Mouse (Mus musculus) thymus, postnatal 25 days (tissue): Measurements from ENCODE around the gene Hk1.

Source experiments
- DNase-seq: peaks from one replicate; pipeline ENCODE4 v3.0.0; 2022

Hk1 gene

DNA sequence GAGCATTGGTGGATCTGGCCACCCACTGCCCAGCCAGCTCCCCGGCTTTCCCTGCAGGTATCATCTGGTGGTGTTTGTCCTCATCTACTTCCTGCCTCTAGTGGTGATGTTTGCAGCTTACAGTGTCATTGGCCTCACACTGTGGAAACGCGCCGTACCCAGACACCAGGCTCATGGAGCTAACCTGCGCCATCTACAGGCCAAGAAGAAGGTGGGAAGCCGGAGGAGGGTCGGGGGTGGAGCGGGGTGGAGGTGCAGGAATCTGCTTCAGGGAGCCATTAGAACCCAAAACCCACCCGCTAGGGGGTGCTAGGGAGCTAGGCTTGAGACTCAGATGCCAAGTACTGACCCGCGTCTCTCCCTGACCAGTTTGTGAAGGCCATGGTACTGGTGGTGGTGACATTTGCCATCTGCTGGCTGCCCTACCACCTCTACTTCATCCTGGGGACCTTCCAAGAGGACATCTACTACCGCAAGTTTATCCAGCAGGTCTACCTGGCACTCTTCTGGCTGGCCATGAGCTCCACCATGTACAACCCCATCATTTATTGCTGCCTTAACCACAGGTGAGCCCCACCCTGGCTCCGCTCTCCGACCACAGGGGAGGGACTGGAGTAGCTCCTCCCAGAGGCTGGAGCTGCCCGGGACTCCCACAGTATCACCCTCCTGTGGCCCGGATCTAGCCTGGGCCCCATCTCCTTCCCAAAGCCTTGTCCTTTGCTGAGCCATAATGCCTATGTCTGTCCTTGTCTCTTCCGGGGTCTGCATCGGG, 118.4 kb downstream of the Hk1 start:
- DNase-seq: peak; percentile 80

DNA sequence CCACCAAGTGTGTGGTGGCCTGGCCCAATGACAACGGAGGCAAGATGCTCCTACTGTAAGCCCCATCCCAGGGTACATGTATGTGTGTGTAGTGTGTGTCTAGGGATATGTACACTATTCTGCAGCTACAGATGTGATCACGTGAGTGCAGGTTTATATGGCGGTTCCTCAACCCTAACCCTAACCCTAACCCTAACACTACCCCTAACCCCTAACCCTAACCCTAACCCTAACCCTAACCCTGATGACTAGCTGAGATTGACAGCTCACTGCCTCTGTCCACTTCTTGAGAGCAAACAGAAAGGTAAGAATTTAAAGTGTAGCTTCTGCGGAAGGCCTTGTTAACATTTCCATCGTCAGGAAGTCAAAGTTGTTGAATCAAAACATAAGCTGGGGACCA, 121.4 kb downstream of the Hk1 start:
- no peak for DNase-seq

DNA sequence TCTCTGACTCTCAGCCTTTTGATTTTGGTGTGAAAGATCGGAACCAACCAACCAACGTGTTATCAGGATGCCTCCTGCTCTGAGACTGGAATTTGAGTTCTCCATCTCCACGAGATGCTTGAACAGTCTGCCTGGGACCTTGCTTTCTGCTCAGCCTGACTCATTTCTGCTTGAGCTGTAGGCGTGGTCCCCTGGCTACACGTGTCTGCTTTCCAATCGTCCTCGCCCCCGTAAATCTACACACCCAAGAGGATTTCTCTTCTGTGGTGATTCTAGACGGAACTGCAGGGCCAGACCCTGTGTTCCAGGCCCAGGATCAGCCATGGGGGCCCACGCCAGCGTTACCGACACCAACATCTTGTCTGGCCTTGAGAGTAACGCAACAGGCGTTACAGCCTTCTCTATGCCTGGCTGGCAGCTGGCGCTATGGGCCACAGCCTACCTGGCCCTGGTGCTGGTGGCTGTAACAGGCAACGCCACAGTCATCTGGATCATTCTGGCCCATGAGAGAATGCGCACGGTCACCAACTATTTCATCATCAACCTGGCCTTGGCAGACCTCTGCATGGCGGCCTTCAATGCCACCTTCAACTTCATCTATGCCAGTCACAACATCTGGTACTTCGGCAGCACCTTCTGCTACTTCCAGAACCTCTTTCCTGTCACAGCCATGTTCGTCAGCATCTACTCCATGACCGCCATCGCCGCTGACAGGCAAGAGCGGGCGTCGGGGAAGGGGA, 127.0 kb downstream of the Hk1 start:
- DNase-seq: no peak

DNA sequence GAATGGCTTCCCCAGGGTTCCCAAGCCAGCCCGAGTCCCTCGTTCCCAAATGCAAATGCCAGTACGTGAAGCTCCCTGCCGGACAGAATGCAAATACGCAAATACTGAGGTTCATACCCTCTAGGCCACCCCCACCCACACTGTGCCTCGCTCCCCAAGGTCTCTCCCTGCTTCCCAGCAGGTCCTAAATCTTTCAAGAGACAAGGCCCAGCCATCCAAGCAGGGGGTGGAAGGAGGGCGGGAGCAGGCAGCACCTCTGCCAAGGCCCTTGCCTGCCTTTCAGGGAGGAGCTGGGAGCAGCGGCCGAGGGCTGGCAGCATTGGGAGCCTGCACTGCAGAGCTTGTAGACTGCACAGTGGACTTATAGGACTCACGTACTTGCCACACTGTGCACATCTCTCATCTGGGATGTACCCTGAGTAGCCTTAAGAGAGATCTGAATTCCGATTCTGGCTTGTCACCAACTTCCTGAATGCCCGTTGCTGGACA, 127.7 kb downstream of the Hk1 start, which contains the start of gene Tacr2:
Gene Tacr2, plus strand, starts transcription at position 439 of the 489 bp plus-strand sequence.
- no peak for DNase-seq

DNA sequence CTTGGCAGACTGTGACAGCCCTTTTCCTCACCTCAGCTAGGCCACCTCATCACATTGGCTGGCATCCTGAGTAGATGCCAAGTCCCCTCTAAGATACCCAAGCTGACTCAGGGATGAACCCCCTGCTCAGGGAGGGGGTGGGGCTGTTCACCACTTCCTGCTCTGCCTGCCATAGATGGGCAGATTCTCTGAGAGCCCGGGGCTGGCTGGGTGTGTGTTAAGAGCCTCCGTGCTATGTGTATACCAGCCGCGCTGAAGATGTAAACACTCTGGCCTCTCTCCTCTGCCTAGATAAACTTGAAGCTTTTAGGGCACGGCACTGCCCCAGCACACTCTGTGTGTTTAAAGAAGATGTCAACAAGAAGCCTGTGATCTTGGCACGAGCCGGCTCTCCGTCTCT, 131.9 kb downstream of the Hk1 start:
- DNase-seq: peak; percentile 71

DNA sequence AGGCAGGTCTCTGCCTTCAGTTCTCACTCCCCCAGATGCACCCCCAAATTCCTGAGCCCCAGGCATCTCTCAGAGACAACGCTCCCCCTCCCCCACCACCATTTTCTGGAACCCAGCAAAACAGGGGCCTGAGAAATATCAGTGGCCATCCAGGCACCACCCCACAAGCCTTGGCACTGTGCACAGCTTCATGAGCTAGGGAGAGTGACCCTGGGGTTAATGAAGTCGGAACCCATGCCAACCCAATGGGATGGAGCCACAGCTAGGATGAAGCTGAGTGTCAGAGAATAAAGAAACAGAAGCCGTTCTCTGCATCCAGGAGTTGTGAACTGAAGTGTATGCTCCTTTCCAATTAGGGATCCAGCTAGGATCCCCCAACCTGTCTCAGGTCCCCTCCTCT, 132.6 kb downstream of the Hk1 start:
- DNase-seq: no peak

DNA sequence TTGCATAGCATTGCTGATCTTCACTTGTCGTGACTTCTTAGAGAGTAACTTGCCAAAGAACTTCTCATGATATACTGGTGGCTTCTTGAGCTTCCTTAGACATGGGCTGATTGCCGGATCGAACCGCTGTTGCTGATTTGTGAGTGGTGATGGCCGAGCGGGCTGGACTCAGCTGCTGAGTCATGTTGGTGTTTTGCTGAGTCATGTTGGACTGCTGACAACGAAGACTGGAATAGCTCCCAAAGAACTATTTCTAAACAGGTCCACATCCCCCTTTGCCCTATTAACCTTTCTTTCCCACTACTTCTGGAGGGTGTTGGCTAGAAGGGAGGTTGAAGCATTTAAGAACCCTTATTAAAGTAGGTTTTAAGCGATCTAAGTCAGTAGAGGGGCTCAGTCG, 135.6 kb downstream of the Hk1 start:
- no peak for DNase-seq

DNA sequence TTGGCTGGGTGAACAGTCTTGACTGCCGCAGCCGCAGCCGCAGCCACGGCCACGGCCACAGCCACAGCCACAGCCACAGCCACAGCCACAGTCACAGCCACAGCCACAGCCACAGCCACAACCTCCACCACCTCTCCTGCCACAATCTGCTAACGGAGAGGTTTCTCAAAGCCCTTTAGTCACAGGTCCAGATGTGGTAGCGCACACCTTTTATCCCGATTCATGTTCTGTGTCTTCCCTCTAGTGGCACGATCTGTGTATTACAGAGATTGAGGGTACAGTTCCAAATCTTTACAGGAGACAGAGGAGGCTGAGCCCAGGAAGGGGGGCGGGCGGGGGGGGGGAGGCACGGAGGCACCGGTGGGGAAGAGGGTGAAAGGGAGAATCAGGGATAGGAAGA, 136.8 kb downstream of the Hk1 start:
- DNase-seq: peak; percentile 68

DNA sequence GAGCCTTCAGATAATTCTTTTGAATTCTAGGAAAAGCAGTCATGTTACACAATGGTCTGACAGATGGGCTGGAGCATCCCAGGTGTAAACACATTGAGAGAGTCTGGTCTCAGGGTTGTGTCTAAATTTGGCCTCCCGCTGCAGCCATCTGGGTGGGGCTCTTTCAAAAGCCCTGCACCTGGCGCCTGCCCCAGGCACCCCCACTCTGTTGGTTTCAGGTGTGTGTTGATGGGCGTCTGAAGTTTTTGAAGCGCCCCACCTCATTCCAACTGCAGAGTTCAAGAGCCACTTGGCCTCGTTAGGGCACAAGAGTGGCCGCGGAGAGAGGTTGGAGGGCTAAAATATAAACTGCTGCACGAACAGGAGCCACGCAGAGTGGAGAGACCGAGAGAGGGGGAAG, 137.3 kb downstream of the Hk1 start:
- DNase-seq: peak; percentile 21

DNA sequence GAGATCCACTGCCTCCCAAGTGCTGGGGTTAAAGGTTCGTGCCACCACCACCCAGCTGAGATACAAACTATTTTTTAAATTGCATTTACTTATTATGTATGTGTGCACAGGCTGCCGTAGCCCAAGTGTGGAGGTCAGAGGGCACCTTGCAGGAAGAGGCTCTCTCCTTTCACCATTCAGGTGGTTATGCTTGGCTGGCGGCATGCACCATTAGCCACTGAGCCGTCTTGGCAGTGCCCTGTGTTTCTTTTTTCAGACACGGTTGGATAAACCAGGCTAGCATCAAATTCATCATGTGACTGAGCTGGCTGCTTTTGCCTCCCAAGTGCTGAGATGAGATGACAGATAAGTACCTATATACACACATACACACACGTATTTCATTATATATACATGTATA, 140.4 kb downstream of the Hk1 start:
- DNase-seq: no peak

DNA sequence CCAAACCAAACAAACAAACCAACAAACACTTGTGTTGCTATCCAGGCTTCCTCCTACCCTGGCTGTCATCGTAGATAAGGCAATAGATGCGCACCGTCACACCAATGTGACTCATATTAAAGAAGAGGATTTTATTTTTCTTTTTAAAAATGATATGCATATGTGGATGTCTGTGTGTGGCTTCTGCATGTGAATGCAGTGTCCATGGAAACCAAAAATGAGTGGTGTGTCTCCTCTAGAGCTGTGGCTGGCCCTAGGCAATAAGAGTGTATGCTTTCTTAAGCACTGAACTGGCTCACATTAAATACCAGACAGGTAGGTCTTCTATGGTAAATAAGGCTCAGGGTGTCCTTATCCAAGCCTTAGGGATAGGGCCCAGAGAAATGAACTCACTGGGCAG, 141.0 kb downstream of the Hk1 start:
- DNase-seq: no peak

DNA sequence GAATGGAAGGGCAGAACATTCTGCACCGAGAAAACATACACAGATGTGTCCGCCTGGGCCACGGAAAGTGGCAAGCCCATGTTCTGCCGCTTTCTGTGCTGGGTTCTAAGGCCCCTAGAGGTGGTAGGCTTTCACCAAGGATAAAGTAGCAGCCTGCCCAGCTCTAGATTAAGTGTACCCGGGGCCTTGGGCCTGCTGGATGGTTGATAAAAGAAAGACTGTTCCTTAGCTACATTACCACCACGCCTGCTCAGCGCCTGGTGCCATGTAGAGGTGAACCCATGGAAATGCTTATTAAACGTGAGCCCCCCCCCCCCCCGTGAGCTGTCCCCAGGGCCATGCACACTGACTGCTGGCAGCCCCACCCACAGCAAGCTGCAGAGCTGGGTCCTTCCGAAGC, 142.5 kb downstream of the Hk1 start:
- no peak for DNase-seq

DNA sequence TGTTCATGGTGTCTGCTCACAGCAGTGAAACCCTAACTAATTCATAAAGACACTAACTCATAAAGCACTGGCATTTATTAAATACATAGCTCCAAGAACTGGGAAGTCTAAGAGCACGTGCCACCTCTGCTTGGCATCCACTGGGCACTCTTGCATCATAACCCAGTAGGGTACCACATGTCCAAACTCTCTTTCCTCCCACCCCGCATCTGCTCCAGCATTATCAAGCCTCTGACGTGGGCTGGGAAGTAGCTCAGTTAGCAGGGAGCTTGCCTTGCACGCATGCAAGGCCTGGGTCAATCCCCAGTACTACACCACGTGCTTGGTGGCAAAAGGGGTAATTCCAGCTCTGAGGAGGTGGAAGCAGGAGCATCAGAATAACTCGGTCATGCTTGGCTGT, 143.5 kb downstream of the Hk1 start:
- DNase-seq: no peak

DNA sequence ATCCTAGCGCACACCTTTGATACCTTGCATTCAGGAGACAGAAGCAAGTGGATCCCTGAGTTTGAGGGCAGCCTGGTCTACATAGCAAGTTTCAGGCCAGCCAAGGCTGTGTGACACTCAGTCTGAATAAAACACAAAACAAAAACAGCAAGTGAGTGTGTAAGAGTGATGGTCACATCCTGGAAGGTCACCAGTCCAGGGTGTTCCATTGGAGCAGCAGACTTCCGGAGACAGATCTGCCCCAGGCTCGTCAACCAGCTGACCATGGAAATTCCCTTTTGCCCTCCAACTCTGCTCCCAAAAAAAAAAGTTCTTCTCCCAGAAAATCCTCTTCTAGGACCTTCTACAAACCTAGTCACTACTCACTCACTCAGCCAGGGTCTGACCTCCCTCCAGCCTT, 147.9 kb downstream of the Hk1 start:
- no peak for DNase-seq

DNA sequence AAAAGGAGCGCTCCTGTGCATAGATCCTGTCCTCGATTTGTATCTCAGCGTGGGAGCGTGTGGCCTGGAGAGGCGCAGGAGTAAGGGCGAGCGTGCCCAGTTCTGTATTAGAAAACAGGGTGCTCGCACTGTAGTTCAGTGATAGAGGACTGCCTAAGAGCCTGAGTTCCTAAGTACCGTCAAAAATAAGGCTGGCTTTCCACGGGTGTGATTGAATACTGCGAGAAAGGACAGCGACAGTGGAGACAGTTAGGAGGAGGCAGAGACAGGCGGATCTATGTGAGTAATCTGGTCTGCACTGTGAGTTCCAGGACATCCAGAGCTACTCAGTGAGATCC, 148.3 kb downstream of the Hk1 start:
- DNase-seq: no peak

DNA sequence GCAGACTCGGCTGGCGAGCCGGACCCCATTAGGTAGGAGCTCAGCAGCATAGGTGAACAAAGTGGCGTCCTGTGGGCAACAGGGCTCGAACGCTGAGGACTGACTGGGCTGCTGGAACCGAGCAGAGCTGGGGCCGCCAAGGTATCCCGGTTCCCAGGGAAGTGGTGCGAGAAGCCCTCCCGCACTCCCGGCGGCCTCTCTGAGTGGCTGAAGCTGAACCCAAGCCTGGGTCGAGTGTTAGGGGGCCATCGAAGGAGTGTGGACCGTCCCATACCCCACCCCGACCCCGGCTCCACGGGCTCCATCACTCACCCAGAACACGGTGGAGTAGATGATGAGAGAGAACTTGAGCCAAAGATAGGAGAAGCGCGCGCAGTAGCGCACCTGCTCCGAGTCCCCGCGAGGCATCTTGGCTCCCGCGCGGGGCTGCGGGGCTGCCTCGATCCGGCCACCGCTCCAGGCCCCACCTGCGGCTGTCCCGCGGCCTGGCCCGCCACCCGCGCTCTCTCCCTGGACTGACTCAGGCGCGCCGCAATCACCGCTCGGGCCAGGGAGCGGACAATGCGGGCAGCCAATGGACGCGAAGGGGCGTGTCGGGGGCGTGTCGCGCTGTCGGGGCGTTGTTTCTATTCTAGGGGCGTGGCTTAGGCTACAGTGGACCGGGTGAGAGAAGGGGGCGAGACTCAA, 148.9 kb downstream of the Hk1 start, which contains the start of gene Tspan15:
Gene Tspan15, minus strand, starts transcription at position 544 of the 687 bp plus-strand sequence.
- peak; percentile 78 for DNase-seq

DNA sequence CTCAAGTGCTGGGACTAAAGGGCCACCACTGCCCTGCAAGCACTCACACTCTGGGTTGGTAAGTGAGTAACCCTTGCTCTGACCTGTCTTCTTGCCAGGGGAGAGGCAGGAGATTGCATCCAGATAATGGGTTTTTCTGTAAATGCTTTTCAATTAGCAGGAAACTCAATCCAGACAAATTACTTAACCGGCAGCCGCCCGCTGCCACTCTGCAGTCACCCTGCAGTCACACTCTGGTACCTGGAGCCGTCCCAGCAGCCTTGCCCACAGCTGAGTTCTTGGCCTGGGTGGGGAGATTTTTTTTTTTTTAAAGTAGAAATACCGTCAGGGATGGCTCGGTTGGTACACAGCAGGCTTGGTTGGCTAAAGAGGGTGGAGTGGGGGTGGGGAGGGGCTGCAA, 151.6 kb downstream of the Hk1 start:
- no peak for DNase-seq

DNA sequence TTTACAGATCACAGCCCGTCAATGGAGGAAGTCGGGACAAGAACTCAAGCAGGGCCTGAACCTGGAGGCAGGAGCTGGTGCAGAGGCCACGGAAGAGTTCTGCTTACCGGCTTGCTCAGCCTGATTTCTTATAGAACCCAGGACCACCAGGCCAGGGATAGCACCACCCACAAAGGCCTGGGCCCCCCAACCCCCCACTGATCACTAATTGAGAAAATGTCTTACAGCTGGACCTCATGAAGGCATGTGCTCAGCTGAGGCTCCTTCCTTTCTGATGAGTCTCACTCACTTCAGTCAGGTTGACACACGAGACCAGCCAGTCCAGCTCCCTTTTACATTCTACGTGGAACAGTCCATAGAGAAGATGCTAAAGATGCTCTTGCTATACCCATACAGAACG, 153.9 kb downstream of the Hk1 start:
- no peak for DNase-seq

DNA sequence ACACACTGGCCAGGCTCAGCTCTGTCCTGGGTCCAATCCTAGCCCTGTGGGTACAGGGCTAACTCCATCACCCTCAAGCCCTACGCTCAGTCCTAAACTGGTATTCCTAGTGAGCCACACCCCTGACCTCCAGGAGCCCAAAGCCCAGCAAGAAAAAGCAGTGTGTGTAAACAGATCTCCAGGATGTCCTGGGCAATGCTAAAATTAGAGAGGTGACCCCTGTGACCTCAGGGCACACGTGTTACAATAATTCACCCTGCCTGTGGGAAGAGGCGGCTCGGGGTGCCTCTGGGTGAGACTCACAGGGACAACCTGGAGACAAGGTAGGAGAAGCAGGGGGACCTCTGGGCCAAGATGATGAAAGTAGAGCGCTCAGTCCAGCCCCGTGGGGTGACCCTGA, 155.5 kb downstream of the Hk1 start:
- no peak for DNase-seq

DNA sequence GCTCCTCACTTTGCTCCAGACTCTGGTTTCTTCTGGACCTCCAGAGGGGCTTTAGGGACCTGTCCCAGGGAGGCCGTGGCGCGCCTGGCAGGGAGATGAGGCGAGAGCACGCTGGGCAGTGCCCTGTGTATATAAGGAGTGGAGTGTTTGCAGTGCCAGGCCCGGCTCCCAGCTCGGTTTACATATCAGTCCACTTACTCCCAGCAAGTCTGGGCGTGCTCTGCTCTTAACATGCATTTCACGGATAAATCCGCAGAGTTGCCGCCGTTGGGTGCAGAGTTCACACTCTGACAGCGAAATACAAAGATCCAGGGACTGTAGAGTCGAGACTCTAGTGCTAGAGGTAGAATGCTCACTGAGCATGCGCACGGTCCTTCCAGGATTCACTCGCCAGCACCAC, 156.9 kb downstream of the Hk1 start:
- no peak for DNase-seq

DNA sequence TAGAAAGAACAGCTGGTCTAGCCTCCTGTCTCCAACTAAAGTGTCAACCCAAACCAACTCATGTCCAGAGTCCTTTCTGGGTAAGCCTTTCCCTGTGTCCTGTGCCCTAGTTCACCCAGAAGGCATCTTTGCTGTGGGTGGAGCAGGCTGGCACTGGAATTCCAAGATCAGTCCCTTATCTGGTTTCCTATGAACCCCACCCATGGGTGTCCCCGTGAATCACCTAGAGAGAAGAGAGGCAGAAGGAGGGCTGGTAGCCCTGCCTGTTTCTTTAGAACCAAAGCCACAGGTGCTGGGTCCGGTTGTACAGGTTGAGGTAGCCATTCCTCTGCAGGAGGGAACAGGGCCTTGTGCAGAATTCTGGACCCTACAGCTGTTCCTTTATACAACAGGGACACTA, 158.1 kb downstream of the Hk1 start:
- no peak for DNase-seq

DNA sequence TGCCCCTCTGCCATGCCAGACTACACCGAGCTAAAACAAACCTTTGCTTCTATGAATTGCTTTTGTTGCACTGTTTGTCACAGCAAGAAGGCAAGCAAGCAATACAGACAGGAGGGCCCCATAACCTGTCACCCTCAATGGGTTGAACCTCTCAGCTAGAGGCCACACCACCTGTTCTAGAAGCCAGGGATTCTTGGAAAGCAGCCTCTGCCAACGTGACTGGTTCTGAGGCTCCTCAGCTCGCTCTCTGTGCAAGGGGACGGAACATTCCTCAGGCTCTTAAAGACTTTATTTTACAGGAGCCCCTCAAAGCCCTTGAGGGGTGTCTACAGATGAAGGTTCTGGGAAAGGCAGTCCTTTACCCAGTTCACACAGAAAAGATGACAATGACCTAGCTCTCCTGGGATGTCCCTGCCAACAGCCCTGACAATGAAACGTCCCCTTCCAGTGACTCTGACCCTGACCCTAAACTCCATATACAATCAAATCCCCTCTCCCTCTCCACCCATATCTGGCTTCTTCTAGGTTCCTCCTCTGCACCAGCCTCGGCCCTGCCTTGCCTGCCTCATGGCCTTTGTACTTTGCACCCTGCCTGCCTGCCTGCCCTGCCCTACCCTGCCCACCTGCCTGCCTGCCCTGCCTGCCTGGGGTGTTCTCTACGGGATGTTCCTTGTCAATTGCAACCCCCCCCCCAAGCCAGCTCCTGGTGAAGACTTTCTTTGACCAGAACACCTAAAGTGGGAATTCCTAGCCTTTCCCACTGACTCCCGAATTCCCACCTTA, 158.8 kb downstream of the Hk1 start:
- DNase-seq: no peak
